Mouse (Mus musculus) lung, postnatal 0 days (tissue): ENCODE measurements around the gene Ptbp2.

Experiments
- CTCF ChIP-seq: IDR thresholded peaks from 2 replicates; pipeline ENCODE4 v1.5.1; 2016; ENCODE audit warnings: antibody characterized with exemption, mild to moderate bottlenecking
- EP300 ChIP-seq: IDR thresholded peaks from 2 replicates; pipeline ENCODE4 v1.6.1; 2016; ENCODE audit warnings: antibody characterized with exemption, mild to moderate bottlenecking, control low read depth

- TF ChIP-seq CTCF = no peak
- TF ChIP-seq EP300 = no peak
Observed at GRCm38 (mm10) chr3:119806123-119806522, 21.9 kb upstream of the Ptbp2 start.
